Mouse (Mus musculus): Measurements from ENCODE around the gene Acap2. TPM values are rescaled to one million over a fixed set of nuclear protein-coding genes. Genes with fewer than 3 reads are reported as not detected.
A peak's percentile ranks its signal among the peaks of the same experiment; 100 is the strongest.

Acap2 gene
- 35.1 and 39.0 TPM in 2 replicates for polyA plus RNA-seq (2011; ENCODE audit: insufficient read depth, insufficient read length, low read depth, missing spikeins)

GRCm38 (mm10) chr16:31200790-31201567, at the start of gene Acap2:
TSS of gene Acap2 (minus strand) at chr16:31201245.
- Histone ChIP-seq H3K4me3 (ENCODE audit: low read depth, low read length) (peak within 1 kb of the TSS; percentile 96), H3K27me3 (ENCODE audit: control insufficient read depth, insufficient read depth, low read length, poor library complexity, severe bottlenecking) (no peaks in the 10 kb centered on the region), H3K9me3 (replicated peaks; ENCODE audit: control insufficient read depth, insufficient read depth, low read length, poor library complexity, severe bottlenecking) (no peaks in the 10 kb centered on the region), H3K4me1 (ENCODE audit: control insufficient read depth, insufficient read depth, low read length) (no peaks in the 10 kb centered on the region), H3K9ac (ENCODE audit: low read depth, poor library complexity, severe bottlenecking) (peak within 1 kb of the TSS; percentile 87), H3K36me3 (ENCODE audit: control insufficient read depth, insufficient read depth, low read length, poor library complexity, severe bottlenecking) (no peaks in the 10 kb centered on the region), H3K27ac (ENCODE audit: insufficient read depth, low read length) (no peak within 1 kb of the TSS)
- TF ChIP-seq CTCF (IDR thresholded peaks at IDR 0.05; ENCODE audit: low read depth, low read length) (no peak), EP300 (IDR thresholded peaks at IDR 0.05; ENCODE audit: insufficient read depth, low read depth, low read length) (no peak), POLR2A (IDR thresholded peaks at IDR 0.05; ENCODE audit: insufficient read depth, low read length) (peak; percentile 60)

DNA sequence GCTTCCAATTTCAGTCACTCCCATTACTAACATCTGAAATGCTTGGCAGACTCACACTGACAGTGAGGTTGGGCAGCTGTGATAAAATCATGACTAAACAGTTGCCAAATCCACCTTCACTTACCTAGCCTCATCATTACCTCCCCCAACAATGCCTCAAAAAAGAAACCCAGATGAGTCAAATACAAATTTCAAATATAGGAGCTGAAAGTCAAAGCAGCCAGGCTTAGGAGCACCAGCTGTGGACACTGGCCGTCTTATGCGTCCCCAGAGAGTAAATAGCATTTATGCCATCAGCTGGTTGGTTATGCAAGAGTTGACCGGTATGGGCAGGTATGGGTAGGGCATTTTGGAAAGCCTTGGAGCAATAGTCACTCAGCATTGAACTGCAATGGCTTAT, 48.4 kb upstream of the Acap2 start:
- Histone ChIP-seq H3K9me3 (replicated peaks; ENCODE audit: control insufficient read depth, insufficient read depth, low read length, poor library complexity, severe bottlenecking) (no peaks in the 10 kb centered on the region), H3K9ac (ENCODE audit: low read depth, poor library complexity, severe bottlenecking) (no peak overlapping the region), H3K27ac (ENCODE audit: insufficient read depth, low read length) (no peak overlapping the region), H3K4me3 (ENCODE audit: low read depth, low read length) (no peak overlapping the region), H3K36me3 (ENCODE audit: control insufficient read depth, insufficient read depth, low read length, poor library complexity, severe bottlenecking) (no peaks in the 10 kb centered on the region; the same call in 1 of the 2 replicates), H3K27me3 (ENCODE audit: control insufficient read depth, insufficient read depth, low read length, poor library complexity, severe bottlenecking) (no peaks in the 10 kb centered on the region), H3K4me1 (ENCODE audit: control insufficient read depth, insufficient read depth, low read length) (peaks cover 1% of the 10 kb centered on the region)
- TF ChIP-seq EP300 (IDR thresholded peaks at IDR 0.05; ENCODE audit: insufficient read depth, low read depth, low read length) (no peak), POLR2A (IDR thresholded peaks at IDR 0.05; ENCODE audit: insufficient read depth, low read length) (no peak), CTCF (IDR thresholded peaks at IDR 0.05; ENCODE audit: low read depth, low read length) (no peak)

DNA sequence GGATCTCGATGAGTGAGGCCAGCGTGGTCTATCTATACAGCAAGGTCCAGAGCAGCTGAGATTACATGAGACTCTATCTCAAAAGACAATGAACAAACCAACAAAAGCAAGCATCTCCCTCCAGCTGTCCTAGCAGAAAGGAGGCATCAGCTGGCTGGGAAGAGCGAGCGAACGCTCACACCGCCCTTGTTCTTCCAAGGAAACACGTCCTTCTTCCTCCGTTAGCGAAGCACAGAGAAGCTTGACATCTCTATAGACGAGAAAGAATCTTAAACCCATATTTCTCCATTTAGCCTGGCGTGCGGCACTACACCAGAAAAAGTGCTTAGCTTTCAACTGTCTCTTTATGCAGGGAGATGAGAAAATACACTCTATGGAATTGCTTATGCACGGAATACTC, 47.7 kb upstream of the Acap2 start:
- Histone ChIP-seq H3K36me3 (ENCODE audit: control insufficient read depth, insufficient read depth, low read length, poor library complexity, severe bottlenecking) (no peaks in the 10 kb centered on the region; the same call in 1 of the 2 replicates), H3K27ac (ENCODE audit: insufficient read depth, low read length) (no peak overlapping the region), H3K4me3 (ENCODE audit: low read depth, low read length) (no peak overlapping the region), H3K9ac (ENCODE audit: low read depth, poor library complexity, severe bottlenecking) (no peak overlapping the region), H3K4me1 (ENCODE audit: control insufficient read depth, insufficient read depth, low read length) (peaks cover 1% of the 10 kb centered on the region), H3K9me3 (replicated peaks; ENCODE audit: control insufficient read depth, insufficient read depth, low read length, poor library complexity, severe bottlenecking) (no peaks in the 10 kb centered on the region), H3K27me3 (ENCODE audit: control insufficient read depth, insufficient read depth, low read length, poor library complexity, severe bottlenecking) (no peaks in the 10 kb centered on the region)
- TF ChIP-seq CTCF (IDR thresholded peaks at IDR 0.05; ENCODE audit: low read depth, low read length) (no peak), EP300 (IDR thresholded peaks at IDR 0.05; ENCODE audit: insufficient read depth, low read depth, low read length) (no peak), POLR2A (IDR thresholded peaks at IDR 0.05; ENCODE audit: insufficient read depth, low read length) (no peak)

- Histone ChIP-seq H3K9me3 (replicated peaks; ENCODE audit: control insufficient read depth, insufficient read depth, low read length, poor library complexity, severe bottlenecking) (no peaks in the 10 kb centered on the region), H3K4me1 (ENCODE audit: control insufficient read depth, insufficient read depth, low read length) (no peaks in the 10 kb centered on the region), H3K4me3 (ENCODE audit: low read depth, low read length) (no peak overlapping the region), H3K27me3 (ENCODE audit: control insufficient read depth, insufficient read depth, low read length, poor library complexity, severe bottlenecking) (no peaks in the 10 kb centered on the region), H3K9ac (ENCODE audit: low read depth, poor library complexity, severe bottlenecking) (no peak overlapping the region), H3K36me3 (ENCODE audit: control insufficient read depth, insufficient read depth, low read length, poor library complexity, severe bottlenecking) (no peaks in the 10 kb centered on the region; the same call in 1 of the 2 replicates), H3K27ac (ENCODE audit: insufficient read depth, low read length) (no peak overlapping the region)
- TF ChIP-seq CTCF (IDR thresholded peaks at IDR 0.05; ENCODE audit: low read depth, low read length) (no peak), POLR2A (IDR thresholded peaks at IDR 0.05; ENCODE audit: insufficient read depth, low read length) (no peak), EP300 (IDR thresholded peaks at IDR 0.05; ENCODE audit: insufficient read depth, low read depth, low read length) (no peak)
Measured at GRCm38 (mm10) chr16:31247442-31247841, 46.4 kb upstream of the Acap2 start.

- Histone ChIP-seq H3K9me3 (replicated peaks; ENCODE audit: control insufficient read depth, insufficient read depth, low read length, poor library complexity, severe bottlenecking) (no peaks in the 10 kb centered on the region), H3K4me1 (ENCODE audit: control insufficient read depth, insufficient read depth, low read length) (no peaks in the 10 kb centered on the region)
Measured at GRCm38 (mm10) chr16:31244053-31244452, 43.0 kb upstream of the Acap2 start.

GRCm38 (mm10) chr16:31241433-31241832, 40.4 kb upstream of the Acap2 start:
- Histone ChIP-seq H3K4me3 (ENCODE audit: low read depth, low read length) (no peak overlapping the region), H3K9ac (ENCODE audit: low read depth, poor library complexity, severe bottlenecking) (no peak overlapping the region), H3K4me1 (ENCODE audit: control insufficient read depth, insufficient read depth, low read length) (no peaks in the 10 kb centered on the region), H3K9me3 (replicated peaks; ENCODE audit: control insufficient read depth, insufficient read depth, low read length, poor library complexity, severe bottlenecking) (no peaks in the 10 kb centered on the region), H3K36me3 (ENCODE audit: control insufficient read depth, insufficient read depth, low read length, poor library complexity, severe bottlenecking) (no peaks in the 10 kb centered on the region), H3K27me3 (ENCODE audit: control insufficient read depth, insufficient read depth, low read length, poor library complexity, severe bottlenecking) (no peaks in the 10 kb centered on the region), H3K27ac (ENCODE audit: insufficient read depth, low read length) (no peak overlapping the region)
- TF ChIP-seq CTCF (IDR thresholded peaks at IDR 0.05; ENCODE audit: low read depth, low read length) (no peak), POLR2A (IDR thresholded peaks at IDR 0.05; ENCODE audit: insufficient read depth, low read length) (no peak), EP300 (IDR thresholded peaks at IDR 0.05; ENCODE audit: insufficient read depth, low read depth, low read length) (no peak)

More at GRCm38 (mm10) chr16:31244053-31244452, 43.0 kb upstream of the Acap2 start:
- H3K4me3 ChIP-seq (ENCODE audit: low read depth, low read length), result no peak overlapping the region
- H3K27me3 ChIP-seq (ENCODE audit: control insufficient read depth, insufficient read depth, low read length, poor library complexity, severe bottlenecking), result no peaks in the 10 kb centered on the region
- H3K36me3 ChIP-seq (ENCODE audit: control insufficient read depth, insufficient read depth, low read length, poor library complexity, severe bottlenecking), result no peaks in the 10 kb centered on the region
- H3K9ac ChIP-seq (ENCODE audit: low read depth, poor library complexity, severe bottlenecking), result no peak overlapping the region
- no peak overlapping the region for H3K27ac ChIP-seq (ENCODE audit: insufficient read depth, low read length)
- TF ChIP-seq CTCF (IDR thresholded peaks at IDR 0.05; ENCODE audit: low read depth, low read length) (no peak), POLR2A (IDR thresholded peaks at IDR 0.05; ENCODE audit: insufficient read depth, low read length) (no peak), EP300 (IDR thresholded peaks at IDR 0.05; ENCODE audit: insufficient read depth, low read depth, low read length) (no peak)
